Mouse (Mus musculus): ENCODE measurements around the gene Iqce. TPM values are rescaled to one million over a fixed set of nuclear protein-coding genes. Genes with fewer than 3 reads are reported as not detected.

The Iqce gene
- polyA plus RNA-seq, 1 experiment from 2014 or later, result 25.1 TPM

GRCm38 (mm10) chr5:140731040-140731797, 29.0 kb upstream of the Iqce start:
- 86% methylated on average over 11 of the region's 11 CpGs for WGBS
- H3K4me1 ChIP-seq, result peaks cover 17% of the 10 kb centered on the region
- ATAC-seq (replicated peaks), result no peak
- H3K27ac ChIP-seq (replicated peaks), result no peak overlapping the region
- H3K9me3 ChIP-seq, result no peaks in the 10 kb centered on the region
- no peaks in the 10 kb centered on the region for H3K36me3 ChIP-seq
- no peak overlapping the region for H3K4me3 ChIP-seq
- H3K4me2 ChIP-seq (replicated peaks), result no peak overlapping the region
- H3K9ac ChIP-seq (replicated peaks), result no peak overlapping the region
- peaks cover 18% of the 10 kb centered on the region for H3K27me3 ChIP-seq

DNA sequence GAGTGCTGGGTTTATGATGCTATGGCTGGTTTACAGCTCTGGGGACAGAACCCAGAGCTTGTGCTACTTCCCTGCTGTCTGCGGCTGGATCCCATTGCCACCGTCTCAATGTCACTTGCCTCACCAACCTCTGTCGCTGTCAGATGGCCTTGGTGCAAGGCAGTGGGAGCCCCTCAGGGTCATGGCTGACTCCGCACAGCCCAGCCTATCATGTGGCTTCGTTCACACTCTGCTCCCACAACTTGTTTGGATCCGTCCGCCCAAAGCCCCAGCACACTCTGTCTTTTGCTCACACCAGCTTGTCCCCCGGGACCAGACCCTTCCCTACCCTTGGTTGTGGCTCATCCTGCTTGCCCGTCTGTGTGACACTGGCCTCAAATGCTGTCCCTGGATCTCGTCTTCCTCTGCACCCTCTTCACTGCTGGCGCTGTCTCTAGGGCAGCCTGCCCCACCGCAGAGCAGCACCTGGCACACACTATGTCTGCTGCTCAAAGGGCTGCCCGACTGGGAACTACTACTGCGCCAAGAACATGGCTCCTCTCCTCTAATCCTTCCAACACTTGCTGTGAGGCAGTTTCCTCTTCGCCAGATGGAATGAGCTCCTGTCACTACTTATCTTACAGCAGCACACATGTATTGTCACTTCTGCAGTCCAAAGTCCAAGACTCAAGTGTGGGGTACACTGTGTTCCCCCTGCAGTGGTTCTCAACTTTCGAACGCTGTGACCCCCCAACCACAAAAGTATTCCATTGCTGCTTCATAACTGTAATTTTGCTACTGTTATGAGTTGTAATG, 25.0 kb upstream of the Iqce start:
- H3K27ac ChIP-seq (replicated peaks), result 0 out of 2 replicates have a peak overlapping the region, but pooled peaks have one; percentile 71

GRCm38 (mm10) chr5:140726062-140726839, 24.1 kb upstream of the Iqce start:
- H3K4me1 ChIP-seq, result peaks cover 43% of the 10 kb centered on the region
- H3K36me3 ChIP-seq, result no peaks in the 10 kb centered on the region
- H3K4me3 ChIP-seq, result no peak overlapping the region
- no peak overlapping the region for H3K4me2 ChIP-seq (replicated peaks)
- H3K9ac ChIP-seq (replicated peaks), result no peak overlapping the region
- H3K27me3 ChIP-seq, result no peaks in the 10 kb centered on the region
- peak overlapping the region; percentile 71 for H3K27ac ChIP-seq (replicated peaks)
- H3K9me3 ChIP-seq, result no peaks in the 10 kb centered on the region
- WGBS, result 49% methylated on average over 7 of the region's 7 CpGs
- ATAC-seq (replicated peaks), result peak; percentile 61

More for the DNA sequence above, 25.0 kb upstream of the Iqce start:
- no peaks in the 10 kb centered on the region for H3K9me3 ChIP-seq
- 80% methylated on average over 17 of the region's 17 CpGs for WGBS
- no peak for ATAC-seq (replicated peaks)
- peaks cover 43% of the 10 kb centered on the region for H3K4me1 ChIP-seq
- no peaks in the 10 kb centered on the region for H3K27me3 ChIP-seq
- H3K9ac ChIP-seq (replicated peaks), result no peak overlapping the region
- H3K4me2 ChIP-seq (replicated peaks), result no peak overlapping the region
- H3K4me3 ChIP-seq, result no peak overlapping the region
- no peaks in the 10 kb centered on the region for H3K36me3 ChIP-seq

DNA sequence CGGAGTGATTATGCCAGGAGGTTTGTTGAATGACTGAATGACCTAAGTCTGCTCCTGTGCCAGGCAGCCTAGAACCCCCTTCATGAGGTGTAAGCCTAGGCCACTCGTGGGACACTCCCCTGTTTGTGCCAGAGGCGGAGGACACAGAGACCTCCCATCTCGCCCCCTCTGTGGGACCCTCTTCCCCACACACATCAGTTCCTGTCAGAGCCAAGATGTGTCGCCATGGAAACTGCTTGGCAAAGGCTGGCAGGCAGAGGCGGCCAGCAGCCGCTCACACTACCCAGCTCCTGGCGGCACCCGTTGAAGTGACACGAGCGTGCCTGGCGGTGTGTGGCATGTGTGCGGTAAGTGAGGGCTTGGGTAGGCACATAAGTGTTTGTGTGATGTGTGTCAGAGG, 21.6 kb upstream of the Iqce start, which contains the start of gene Amz1:
Amz1 (plus strand) TSS at position 306 of the 400 bp plus-strand sequence.
- 0 out of 2 replicates have a peak within 1 kb of the TSS, but pooled peaks have one; percentile 10 for H3K9ac ChIP-seq (replicated peaks)
- 0 out of 2 replicates have a peak within 1 kb of the TSS, but pooled peaks have one; percentile 16 for H3K4me2 ChIP-seq (replicated peaks)
- peaks cover 8% of the 10 kb centered on the region for H3K36me3 ChIP-seq
- peak within 1 kb of the TSS; percentile 29; the same call in 1 of the 2 replicates for H3K27ac ChIP-seq (replicated peaks)
- WGBS, result 15% methylated on average over 13 of the region's 13 CpGs
- ATAC-seq (replicated peaks), result peak; percentile 83
- no peaks in the 10 kb centered on the region for H3K9me3 ChIP-seq
- no peaks in the 10 kb centered on the region for H3K27me3 ChIP-seq
- H3K4me1 ChIP-seq, result peaks cover 43% of the 10 kb centered on the region
- H3K4me3 ChIP-seq, result 0 out of 2 replicates have a peak within 1 kb of the TSS, but pooled peaks have one; percentile 0

DNA sequence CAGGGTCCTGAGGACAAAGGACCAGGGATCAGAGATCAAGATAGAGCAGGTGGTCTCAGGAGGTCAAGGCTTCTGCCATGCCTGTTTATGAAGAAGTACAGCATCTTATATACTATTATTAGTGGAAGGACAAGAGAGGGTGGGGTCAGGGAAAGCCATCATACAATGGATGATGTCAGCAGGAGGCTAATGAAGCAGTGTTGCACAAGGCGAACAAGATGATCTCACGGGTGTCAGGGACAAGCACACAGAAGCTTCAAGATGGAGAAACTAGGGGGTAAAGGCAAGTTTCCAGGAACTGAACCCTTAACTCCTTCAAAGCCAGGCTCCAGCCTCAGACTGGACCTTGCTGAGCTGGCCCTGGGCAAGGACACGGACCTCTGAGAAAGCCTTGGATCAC, 19.9 kb upstream of the Iqce start:
- H3K4me2 ChIP-seq (replicated peaks), result no peak overlapping the region
- 61% methylated on average over 3 of the region's 3 CpGs for WGBS
- H3K27ac ChIP-seq (replicated peaks), result no peak overlapping the region
- H3K36me3 ChIP-seq, result peaks cover 25% of the 10 kb centered on the region
- H3K9me3 ChIP-seq, result no peaks in the 10 kb centered on the region
- H3K4me1 ChIP-seq, result peaks cover 40% of the 10 kb centered on the region
- ATAC-seq (replicated peaks), result no peak
- H3K4me3 ChIP-seq, result no peak overlapping the region
- no peak overlapping the region for H3K9ac ChIP-seq (replicated peaks)
- no peaks in the 10 kb centered on the region for H3K27me3 ChIP-seq

- Histone ChIP-seq H3K4me1 (peaks cover 28% of the 10 kb centered on the region), H3K27ac (replicated peaks) (no peak overlapping the region), H3K36me3 (peaks cover 38% of the 10 kb centered on the region), H3K4me2 (replicated peaks) (no peak overlapping the region), H3K9me3 (no peaks in the 10 kb centered on the region), H3K9ac (replicated peaks) (no peak overlapping the region), H3K27me3 (no peaks in the 10 kb centered on the region), H3K4me3 (no peak overlapping the region)
- ATAC-seq (replicated peaks), result no peak
- WGBS, result 88% methylated on average over 7 of the region's 7 CpGs
These were observed 18.6 kb upstream of the Iqce start for GRCm38 (mm10) chr5:140720773-140721172.

DNA sequence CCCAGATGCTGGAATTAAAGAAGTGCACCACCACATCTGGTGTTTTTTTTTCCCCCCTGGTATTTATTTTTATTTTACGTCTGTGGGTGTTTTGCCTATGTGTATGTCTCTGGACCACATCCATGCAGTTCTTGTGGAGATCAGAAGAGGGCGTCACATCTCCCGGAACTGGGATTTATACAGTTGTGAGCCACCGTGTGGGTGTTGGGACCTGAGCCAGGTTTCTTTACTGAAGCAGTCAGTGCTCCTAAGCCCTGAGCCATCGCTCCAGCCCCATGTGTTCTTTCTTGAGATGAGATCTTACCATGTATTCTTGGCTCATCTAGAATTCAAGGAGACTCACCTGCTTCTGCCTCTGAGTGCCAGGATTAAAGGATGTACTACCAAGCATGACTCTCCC, 8.9 kb upstream of the Iqce start:
- H3K9ac ChIP-seq (replicated peaks), result no peak overlapping the region
- no peaks in the 10 kb centered on the region for H3K27me3 ChIP-seq
- H3K27ac ChIP-seq (replicated peaks), result no peak overlapping the region
- peaks cover 67% of the 10 kb centered on the region for H3K36me3 ChIP-seq
- ATAC-seq (replicated peaks), result no peak
- no peaks in the 10 kb centered on the region for H3K9me3 ChIP-seq
- peaks cover 4% of the 10 kb centered on the region for H3K4me1 ChIP-seq
- no peak overlapping the region for H3K4me3 ChIP-seq
- 75% methylated on average over 5 of the region's 5 CpGs for WGBS
- no peak overlapping the region for H3K4me2 ChIP-seq (replicated peaks)

DNA sequence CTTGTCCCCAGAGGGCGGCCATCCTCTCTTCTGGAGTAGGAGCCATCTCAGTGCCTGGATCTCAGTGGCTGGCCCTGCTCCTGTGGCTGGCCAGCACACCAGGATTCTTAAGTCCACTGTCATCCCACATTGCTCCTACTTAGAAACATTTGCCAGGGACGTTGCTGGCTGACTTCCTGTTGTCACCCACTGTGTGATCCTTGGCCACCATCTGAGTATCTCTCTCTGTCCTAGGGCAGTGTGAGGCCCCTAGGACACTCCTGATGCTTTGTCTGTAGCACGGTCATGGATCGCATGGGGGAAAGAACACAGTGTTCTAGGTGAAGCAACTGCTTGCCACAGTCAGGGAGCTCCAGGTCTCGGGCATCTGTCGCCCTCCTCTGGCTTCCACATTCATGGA, 8.1 kb upstream of the Iqce start:
- ATAC-seq (replicated peaks), result no peak
- Histone ChIP-seq H3K27ac (replicated peaks) (no peak overlapping the region), H3K36me3 (peaks cover 61% of the 10 kb centered on the region), H3K27me3 (no peaks in the 10 kb centered on the region), H3K9me3 (no peaks in the 10 kb centered on the region), H3K9ac (replicated peaks) (no peak overlapping the region), H3K4me3 (no peak overlapping the region), H3K4me1 (peaks cover 11% of the 10 kb centered on the region), H3K4me2 (replicated peaks) (no peak overlapping the region)
- WGBS, result 93% methylated on average over 6 of the region's 6 CpGs

DNA sequence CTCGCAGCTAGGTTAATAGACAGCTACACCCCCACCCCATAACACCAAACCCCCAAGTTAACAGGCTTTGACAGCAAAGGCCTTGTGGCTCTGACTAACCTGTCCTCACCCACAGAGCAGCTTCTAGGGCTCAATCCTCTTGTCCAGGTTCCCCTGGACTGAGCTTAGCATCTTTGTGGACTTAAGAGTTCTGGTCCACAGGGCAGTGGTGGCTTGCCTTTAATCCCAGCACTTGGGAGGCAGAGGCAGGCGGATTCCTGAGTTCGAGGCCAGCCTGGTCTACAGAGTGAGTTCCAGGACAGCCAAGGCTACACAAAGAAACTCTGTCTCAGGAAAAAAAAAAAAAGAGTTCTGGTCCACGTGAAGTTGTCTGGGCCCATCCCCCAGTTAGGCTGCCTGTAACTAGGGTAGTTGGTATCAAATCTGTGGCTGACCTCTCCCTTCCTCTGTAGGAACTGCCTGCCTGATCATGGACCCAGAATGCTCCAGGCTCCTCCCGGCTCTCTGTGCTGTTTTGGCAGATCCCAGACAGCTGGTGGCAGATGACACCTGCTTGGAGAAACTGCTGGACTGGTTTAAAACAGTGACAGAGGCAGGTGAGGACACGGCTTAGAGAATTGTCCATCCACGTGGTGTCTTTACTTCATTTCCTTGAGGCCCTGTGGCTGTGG, 3.5 kb upstream of the Iqce start:
- 67% methylated on average over 7 of the region's 7 CpGs for WGBS
- Histone ChIP-seq H3K27me3 (no peaks in the 10 kb centered on the region), H3K27ac (replicated peaks) (peak overlapping the region; percentile 88), H3K4me1 (peaks cover 38% of the 10 kb centered on the region), H3K9me3 (no peaks in the 10 kb centered on the region), H3K4me2 (replicated peaks) (peak overlapping the region; percentile 75), H3K36me3 (peaks cover 18% of the 10 kb centered on the region), H3K4me3 (peak overlapping the region; percentile 72), H3K9ac (replicated peaks) (peak overlapping the region; percentile 70)
- ATAC-seq (replicated peaks), result no peak

DNA sequence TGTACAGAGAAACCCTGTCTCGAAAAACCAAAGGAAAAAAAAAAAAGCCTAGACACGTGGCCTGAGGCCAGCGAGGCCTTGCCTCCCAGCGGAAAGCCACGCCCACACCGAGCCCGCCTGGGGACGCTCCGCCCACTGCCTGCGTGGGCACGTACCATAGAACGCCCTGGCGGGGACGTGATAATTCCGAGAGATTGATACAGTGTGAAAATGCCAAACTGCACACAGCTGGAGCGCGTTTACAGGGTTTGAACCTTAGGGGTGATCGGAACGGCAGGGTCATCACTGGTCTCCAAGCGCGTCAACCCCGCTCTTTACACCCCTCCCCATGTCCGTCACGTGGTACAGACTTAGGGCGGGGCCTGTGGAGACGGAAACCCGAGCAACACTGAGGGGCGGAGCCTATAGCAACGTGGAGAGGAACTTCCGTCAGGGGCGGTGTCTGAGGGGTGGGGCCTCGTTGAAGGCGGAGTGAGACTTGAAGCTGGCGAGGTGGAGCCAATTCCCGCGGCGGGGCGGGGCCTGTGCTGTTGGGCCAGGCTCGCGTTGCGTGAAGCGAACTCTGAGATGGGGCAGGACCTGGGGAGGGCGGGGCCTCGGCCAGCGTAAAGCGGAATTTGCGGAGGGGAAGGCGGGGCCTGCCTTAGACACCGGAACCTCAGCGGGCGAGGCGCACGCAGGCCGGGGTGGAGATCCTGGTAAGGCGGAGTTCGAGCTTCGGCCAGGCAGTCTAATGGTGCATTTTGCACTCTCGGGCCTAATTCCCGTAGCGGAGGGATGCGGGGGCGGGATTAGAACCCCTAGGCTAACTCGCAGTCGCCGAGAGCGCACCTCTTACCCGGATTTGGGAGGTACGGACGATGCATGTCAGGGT, 2.4 kb upstream of the Iqce start, which contains the start of gene Brat1:
Brat1 (plus strand) TSS at position 634 of the 874 bp plus-strand sequence.
- Histone ChIP-seq H3K9ac (replicated peaks) (peak within 1 kb of the TSS; percentile 70), H3K9me3 (no peaks in the 10 kb centered on the region), H3K4me2 (replicated peaks) (peak within 1 kb of the TSS; percentile 75), H3K27me3 (no peaks in the 10 kb centered on the region), H3K27ac (replicated peaks) (peak within 1 kb of the TSS; percentile 88), H3K4me1 (peaks cover 41% of the 10 kb centered on the region), H3K36me3 (peaks cover 9% of the 10 kb centered on the region; the same call in 1 of the 2 replicates), H3K4me3 (peak within 1 kb of the TSS; percentile 72)
- under 1% methylated on average over 69 of the region's 69 CpGs for WGBS
- ATAC-seq (replicated peaks), result peak; percentile 93

Data from forebrain, embryonic 15.5 days (tissue).